Mouse (Mus musculus): ENCODE data around the gene Ptprg.
"Not testable (repeated sequence)": the region's sequence is repeated elsewhere in the genome, so short reads cannot be mapped to it uniquely, and the experiment has no call there.

Gene Ptprg

DNA sequence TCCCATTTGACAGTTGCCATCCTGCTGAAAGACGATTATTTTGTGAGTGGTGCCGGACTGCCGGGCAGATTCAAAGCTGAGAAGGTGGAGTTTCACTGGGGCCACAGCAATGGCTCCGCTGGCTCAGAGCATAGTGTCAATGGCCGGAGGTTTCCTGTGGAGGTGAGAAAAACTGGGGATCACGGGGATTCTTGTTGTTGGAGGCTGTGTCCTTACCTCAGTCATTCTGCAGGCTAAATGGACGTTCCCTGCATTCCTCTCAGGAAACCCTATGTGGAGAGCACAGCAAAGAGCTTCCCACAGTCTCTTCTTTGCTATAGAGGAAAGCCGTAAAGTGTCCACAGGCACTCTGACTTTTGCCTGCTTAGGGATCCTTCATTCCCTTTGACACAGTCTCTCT is 409.2 kb downstream of the Ptprg start:
- DNase-seq (ENCODE audit: low spot score): no peak

DNA sequence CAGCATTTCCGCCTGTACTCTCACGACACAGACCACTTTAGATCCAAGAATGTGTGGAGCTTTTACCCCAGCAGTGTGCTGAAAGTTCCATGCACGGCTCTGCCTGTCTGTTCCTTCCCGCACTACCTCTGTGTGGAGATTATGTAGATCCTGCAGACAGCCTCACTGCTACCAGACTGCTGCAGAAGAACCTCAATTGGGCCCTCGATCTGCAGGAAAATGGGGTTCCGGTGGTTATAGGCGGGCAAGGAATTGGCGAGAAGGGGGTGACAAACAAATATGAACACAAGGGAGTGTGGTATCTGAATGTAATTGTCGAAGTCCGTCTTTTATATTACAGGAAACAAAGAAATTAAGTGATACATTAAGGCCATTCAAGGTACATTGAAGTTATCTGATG is 410.5 kb downstream of the Ptprg start:
- DNase-seq (ENCODE audit: low spot score): no peak

DNA sequence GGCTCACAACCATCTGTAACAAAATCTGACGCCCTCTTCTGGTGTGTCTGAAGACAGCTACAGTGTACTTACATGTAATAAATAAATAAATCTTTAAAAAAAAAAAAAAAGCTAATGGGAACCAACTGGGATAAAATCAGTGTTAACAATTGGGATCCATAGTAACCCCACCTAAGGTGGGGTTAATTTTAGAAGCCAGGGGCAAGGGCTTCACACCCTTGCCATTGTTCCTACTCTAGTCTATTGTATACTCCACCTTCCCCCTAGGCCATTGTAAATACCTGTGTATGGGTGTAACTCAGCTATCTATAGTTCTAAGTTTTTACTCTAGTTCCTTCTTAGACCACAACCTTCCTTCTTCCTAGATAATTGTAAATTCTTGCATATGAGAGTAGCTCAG is 411.0 kb downstream of the Ptprg start:
- not testable (repeated sequence) for DNase-seq (ENCODE audit: low spot score)

DNA sequence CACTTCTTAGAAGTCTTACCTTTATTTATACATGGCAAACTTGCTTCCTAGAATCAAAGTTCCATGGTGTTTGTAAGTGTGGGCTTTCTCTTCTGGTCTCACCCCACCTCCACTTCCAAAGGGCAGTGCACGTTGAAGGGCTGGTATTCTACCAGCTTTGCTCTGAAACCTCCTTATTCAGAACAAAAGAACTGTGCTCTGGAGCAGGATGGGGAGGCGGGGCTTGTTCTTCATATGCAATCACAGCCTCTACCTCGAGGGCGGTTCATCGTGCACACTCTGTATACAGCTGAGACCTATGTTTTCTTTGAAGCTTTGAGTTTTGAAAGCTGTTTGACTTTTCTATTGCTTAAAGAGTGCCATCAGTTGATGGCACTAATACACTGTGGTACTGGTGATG is 412.5 kb downstream of the Ptprg start:
- DNase-seq (ENCODE audit: low spot score): no peak

DNA sequence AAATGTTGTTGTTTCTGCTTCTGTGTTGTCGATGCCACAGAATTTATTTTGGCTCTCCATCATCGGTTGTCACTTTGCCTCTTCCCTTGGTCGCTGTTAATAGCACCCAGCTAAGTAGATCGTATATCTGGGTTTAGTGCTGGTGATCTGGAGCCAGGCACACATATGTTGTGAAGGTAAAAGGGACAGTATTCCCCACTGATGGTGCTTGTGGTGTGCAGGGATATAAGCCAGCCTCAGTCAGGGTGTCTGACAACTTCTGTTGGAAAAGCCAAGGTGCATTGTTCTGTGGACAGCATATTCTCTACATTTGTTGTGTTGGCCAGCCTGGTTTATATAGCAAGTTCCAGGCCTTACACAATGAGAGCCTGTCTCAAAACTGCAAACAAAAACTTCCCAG is 428.4 kb downstream of the Ptprg start:
- no peak for DNase-seq (ENCODE audit: low spot score)

DNA sequence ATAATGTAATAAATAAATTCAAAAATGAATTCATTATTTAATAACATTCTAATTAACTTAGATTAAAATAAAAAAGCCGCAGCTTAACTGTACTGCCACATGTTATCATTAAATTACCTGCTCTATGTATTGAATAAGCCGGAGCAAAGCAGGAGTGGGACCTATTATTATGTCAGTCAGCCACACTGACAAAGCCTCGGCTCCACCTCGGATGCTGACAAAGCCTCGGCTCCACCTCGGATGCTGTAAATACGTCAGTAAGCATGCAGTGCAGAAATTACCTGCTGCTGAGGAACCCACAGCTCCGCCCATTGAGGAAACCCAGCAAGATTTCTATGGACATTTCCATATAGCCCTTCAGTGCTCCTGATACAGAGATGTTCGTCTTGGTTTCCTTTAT is 429.7 kb downstream of the Ptprg start:
- DNase-seq (ENCODE audit: low spot score): no peak

DNA sequence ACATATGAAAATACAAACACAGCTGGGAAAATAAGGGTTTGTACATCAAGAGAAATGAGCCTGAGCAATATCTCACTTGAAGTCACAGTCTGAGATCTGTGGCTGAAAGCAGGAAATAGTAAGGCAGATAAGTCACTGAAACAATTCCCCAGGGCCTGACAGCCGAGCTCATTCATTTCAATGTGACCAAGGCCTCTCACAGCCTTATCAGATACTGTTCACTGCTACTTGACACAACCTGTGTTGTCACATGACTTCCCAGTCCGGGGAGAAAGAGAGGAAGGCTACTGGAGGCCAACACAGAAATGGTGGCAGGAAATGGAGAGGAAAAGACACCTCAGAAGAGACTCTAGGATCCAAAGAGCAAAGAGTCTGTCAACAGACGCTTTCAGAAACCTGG is 430.8 kb downstream of the Ptprg start:
- no peak for DNase-seq (ENCODE audit: low spot score)

DNA sequence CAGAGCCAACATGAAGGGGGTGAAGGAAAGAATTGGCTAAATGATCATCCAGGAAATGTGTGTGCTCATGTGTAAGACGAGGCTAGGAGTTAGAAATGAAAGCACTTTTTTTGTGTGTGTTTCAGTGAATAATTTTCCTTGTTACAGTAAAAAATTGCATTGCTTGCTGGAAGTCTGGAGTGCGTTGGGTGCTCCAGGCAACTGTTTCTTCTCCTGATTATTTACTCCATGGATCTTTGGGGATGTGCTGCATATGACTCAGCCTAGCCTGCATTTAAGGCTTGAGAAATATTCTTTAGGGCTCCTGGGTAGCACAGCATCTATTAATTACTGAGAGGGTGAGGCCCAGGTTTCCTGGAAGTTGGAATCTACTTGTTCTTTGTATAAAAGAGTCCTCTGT is 435.6 kb downstream of the Ptprg start:
- DNase-seq (ENCODE audit: low spot score): no peak

DNA sequence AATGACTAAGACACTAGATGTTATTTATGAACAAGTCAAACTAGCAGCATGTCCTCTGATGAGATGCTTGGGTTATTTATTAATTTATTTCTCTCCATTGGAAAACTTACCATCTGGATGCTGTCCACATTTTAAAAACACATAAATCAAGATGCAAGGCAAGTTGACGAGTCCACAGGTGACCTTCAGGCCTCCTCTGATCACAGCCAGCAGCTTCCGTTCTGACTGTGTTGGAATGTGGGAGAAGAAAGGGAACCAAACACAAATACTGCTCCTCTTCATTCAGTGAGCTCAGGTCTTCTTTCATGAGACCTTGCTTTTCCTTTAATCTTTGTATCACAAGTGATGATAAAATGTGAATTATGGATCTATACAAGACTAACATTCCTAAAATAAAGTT is 437.8 kb downstream of the Ptprg start:
- DNase-seq (ENCODE audit: low spot score): no peak

DNA sequence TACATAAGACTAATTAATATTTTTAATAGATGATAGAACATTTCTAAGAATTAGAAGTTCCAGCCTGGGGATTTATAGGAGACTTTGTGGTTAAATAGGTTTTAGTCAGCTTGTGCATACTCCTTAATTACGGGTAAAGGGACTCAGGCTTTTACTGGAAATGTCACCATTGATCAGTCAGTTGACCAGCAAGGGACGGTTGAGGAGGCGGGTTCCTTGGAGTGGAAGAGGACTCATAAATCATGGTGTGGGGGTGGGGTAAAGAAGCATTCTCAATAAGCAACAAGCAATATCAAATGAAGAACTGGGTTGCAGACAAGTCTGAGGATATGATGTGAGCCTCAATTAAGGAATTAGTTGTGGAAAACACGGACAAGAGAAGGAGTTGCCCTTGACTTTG is 438.8 kb downstream of the Ptprg start:
- no peak for DNase-seq (ENCODE audit: low spot score)

DNA sequence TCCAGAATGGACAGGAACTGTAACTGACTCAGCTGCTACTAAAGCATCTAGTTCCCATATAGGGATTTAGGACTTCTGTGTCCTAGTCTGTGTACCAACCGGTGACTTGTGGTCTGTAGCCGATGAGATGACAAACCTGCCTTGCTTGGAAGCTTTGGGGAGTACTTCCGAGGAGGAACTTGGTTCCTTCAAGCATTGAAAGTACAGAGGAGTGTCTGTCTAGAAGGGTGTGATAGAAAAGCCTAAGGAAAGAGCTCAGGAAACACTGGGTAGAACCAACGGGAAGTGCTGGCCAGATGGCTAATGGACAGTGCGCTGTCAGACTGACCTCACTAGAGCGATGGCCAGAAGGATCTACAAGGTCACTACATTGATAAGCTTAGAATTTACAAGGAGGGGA is 439.2 kb downstream of the Ptprg start:
- no peak for DNase-seq (ENCODE audit: low spot score)

DNA sequence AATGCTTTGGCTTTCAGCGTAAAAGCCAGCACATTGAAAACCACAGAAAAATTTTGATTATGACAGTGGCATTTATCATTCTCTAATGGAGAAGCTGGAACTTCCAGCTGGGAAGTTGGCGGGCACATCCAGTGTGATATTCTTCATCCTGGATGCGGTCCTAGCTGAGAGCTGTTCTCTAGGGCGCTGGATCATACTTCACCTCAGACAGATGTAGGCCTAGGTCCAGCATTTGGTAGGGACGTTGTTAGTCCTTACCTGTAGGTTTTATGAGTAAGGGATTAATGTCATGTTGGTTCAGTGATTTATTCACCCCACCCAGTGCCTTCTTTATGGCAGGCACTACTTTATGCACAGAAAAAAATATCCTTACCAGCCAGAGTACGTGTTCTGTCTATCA is 444.2 kb downstream of the Ptprg start:
- DNase-seq (ENCODE audit: low spot score): peak; percentile 3

DNA sequence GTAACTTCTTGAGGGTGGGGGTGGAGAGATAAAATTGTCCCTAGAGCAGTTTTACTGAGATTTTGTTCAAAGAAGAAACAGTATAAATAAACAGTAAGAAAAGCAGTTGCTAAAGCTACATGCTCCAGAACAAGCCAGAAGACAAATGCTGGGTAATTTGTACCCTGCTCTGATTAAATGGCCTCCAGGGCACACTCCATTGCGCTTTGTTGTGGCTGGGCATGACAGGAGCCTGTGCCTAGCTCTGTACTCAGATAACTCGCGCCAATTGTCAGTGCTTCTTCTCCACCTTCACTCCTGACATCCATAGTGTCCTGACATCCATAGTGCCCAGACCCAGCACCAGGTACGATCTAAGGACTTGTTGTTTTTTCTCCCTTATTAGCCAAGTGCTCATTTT is 445.1 kb downstream of the Ptprg start:
- DNase-seq (ENCODE audit: low spot score): no peak

DNA sequence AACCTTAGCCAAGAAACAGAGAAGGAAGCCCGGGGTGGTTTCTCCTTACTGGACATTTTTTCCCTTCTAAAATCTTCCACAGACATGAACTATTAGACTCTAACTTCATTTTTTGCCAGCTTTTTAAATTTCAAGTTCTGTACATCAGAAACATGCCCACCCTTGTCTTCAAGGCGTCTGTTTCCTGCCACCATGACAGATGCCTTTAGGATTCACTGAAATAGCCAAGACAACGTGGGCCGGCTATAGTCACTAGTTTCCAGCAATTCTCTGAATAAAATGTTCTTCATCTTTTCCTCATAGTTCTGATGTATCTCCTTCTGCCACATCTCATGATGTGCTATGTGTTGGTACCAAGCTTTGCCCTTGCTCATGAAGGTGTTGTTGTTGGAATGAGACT is 450.7 kb downstream of the Ptprg start:
- no peak for DNase-seq (ENCODE audit: low spot score)

DNA sequence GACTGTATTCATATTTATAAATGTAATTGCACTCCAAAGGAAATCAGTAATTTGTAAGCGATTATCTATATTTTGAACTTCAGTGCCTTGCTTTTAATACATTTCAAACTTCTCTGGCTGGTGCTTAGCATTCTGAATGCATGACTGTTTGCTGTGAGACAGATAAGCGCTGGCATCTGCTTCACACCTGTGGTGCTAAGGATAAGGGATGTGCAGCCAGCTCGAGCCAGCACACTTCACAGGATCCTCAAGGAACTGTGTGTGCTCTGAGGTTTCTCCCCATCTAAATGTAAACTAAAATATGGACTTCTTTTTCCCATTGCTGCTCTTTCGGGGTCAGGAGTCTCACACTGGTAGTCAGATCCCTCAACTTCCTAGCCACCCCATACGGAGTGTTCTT is 458.4 kb downstream of the Ptprg start:
- no peak for DNase-seq (ENCODE audit: low spot score)

DNA sequence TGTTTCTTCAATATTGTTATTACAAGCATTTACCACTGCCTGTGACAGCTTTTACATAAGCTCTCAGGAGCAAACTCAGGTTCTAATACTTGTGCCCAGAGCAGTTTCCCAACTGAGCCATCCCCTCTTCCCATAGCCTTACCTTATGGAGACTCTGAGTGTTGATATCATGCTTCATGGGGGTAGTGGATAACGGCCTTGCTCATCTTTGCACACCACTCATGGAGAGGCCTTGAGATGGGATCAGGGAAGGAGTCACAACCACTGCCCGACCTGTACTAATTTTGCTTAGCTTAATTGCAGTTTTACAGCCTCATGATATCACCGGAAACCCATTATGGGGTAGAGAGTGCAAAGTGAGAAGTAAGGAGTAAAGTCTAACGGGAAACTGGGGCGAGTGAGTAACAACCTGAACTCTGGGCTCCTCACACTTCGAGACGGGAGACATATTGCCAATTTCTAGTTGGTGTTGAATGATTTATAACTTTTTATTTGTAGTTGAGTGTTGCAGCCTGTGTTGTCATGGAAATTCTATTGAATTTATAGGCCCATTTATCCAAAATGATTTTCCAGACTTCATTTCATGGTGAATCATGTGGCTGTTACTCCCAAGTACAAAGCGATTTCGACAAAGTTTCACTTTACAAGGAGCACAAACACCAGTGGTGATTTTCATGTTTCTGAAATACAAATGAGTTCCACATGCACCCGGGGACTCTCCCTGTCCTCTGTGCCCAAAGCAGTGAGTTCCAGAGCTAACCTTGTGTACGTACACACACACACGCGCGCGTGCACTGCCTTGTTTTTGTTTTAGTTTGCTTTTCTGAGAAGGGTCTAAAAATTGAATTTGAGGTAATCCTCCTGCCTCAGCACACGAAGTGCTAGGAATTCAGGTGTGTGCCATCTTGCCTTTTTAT is 472.7 kb downstream of the Ptprg start:
- no peak for DNase-seq (ENCODE audit: low spot score)

DNA sequence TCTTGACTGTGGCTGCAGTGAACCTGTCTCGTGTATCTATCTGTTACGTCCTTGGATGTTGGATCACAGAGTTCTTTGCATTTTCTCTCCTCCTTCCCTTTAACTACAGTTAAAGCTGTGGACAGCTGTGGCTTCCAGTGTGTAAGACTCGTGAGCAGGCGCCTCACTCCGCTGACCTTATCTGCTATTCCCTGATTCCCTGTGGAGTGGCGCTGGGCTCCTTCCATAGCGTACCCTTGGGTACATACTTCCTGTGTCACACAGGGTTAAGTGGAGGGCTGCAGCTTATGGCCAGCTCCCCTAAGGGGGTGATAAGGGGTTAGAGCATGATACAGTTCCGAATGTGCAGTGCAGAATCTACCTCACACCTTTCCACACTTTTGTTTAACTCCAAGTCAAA is 473.9 kb downstream of the Ptprg start:
- DNase-seq (ENCODE audit: low spot score): no peak

DNA sequence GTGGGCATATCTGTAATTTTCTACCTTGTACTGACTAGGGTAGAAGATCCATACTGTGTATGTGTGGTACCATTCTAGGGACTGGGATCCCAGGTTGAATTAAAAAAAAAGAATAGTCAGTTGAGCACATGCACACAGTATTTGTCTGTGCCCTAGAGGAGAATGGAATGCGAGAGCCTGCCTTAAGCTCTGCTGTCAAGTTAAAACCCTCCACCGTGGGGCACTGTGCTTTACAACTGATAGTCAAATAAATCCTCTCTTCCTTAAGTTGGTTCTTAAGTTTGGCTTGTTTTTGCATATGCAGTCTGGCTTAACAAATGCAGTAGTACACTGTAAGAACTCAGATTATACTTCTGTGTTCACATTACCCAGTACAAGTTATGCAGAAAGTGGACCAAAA is 476.6 kb downstream of the Ptprg start:
- DNase-seq (ENCODE audit: low spot score): peak; percentile 8

DNA sequence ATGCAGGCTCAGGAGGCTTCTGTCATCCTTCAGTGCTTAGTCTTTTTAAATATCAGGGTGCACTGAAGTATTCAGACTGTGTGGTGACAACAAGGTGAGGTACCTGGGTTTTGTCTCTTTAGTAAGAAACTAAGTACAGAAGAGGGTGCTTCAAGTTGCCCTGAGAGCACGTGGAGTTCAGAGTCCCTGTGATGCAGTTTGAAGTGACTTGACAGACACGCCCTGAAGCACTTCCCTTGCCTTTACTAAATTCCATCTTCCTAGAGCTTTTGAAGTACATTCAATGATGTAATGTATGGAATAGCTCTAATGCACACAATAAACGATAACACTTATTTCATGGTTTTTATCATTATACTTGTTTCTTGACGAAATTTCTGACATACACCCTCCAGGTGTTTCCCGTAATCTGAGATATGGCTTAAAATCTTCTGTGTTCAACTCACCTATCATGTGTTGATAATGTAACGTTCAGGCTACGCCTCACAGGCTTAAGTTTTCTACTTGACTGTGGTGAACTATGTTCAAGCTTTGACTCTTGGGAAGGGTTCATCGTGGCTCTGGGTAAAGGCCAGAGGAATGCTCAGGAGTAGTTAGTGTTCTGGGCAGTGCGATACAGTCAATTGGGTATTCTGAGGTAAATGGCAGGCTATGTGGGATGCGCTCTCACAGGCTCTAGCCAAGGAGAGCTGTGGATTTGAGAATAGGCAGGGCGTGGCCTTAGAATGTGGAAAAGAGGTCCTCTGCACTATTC is 483.4 kb downstream of the Ptprg start:
- DNase-seq (ENCODE audit: low spot score): no peak

DNA sequence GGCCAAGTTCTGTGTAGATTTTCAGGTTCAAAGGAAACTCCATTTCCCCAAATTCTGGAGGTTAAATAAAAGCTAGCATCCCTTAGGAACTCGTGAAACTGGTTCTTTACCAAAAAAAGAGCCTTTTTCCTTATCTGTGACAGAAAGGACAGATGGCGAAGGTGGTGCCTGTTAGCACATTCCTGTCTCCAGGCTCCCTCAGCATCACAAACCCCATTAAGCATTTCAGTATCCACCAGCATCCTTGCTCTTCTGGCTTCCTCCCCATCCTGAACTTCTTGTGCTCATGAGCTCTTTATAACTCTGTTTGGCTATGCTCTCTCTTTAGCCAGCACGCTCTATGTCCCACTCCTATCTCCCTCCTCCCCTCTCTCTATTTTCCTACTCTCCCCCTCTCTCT is 486.4 kb downstream of the Ptprg start:
- no peak for DNase-seq (ENCODE audit: low spot score)

DNA sequence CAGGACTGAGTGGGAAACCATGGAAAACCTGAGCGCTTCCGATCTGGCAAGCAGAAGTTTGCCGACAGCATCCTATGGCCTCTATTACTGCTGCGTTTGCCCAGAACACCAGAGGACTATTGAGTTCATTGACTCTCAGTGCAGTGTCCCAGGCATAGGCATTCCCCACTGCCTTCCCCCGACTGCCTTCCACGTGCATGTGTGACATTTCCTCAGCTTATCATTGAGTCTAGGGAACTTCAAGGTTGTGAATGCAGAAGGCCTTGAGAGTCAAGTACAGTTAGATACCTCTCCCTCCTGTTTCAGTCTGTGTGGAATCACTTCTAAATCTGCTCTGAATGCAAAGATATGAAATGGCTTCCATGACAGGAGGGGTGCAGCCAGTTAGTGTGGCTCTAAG is 488.2 kb downstream of the Ptprg start:
- no peak for DNase-seq (ENCODE audit: low spot score)

DNA sequence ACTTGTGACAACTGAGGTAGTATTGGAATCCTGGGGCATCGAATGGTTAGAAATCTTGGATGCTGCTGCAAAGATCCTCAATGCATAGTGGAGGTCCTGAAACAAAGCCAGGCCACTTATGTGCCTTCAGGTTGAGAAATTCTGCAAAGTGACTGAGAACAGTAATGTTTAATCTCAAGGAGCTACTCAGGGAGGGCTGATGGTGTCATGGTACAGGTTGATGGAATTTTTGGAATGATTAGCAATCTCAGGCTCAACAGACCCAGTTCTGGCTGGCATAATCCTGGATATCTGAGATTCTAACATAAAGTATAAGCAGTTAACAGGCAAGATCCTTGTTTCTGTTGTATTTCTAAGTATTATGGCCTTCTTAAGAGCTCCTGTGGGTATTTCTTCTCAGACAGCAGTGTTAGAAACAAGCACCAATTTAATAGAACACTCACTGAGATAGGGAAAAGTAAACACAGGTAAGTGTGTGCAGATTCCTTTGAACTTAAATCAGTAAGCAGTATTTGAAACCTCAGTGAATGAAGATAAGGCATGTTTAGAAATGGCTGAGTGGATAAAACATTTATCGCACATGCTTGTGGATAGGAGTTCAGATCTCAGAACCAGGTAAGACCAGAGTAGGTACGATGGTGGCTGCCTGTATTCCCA is 493.0 kb downstream of the Ptprg start:
- no peak for DNase-seq (ENCODE audit: low spot score)

DNA sequence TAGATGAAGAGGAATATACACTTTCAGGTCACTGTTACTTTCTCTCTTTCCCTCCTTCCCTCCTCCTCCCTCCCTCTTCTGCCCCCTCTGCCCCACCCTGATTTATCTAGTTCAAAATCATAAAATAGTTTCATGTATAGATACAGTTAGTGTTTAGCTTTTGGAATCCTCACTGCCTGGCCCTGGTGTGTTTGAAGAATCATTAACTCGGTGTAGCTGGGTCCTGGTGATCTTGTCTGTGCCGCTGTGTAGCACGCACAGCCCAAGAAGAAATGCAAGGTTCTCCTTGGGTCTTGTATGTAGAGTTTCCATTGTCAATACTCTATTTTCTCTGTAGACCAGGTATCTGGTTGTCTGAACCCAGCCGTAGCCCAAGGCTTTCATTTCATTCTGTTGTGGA is 494.3 kb downstream of the Ptprg start:
- DNase-seq (ENCODE audit: low spot score): no peak

Measured in lung, postnatal 25 days (tissue).